ENCODE assay signal across 15 mouse cellular contexts in the genomic region with DNA sequence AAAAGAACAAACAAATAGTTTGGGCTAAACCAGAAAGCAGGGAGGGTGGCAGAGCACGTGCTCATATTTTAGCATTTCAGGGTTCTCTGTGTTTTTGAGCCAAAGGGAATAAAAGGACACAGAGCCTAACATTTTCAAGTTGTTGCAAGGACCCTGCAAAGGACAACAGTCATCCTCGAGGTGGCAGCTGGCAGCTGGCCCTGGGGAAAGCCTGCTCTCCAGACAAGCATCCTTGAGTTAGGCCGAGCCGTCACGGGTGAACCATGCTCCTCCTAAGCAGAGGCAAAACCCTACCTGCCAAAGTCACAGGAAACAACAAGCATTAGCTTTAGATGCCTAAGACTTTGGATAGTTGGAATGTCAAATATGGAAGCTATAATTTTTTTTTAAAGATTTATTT. TPM values are rescaled to one million over a fixed set of nuclear protein-coding genes. Genes with fewer than 3 reads are reported as not detected.
"Had no signal": no experiment of that assay in that cellular context is flagged by ENCODE, and none has a peak within 500 bp of the region (broad histone marks: within the 10 kb centered on the region; RNA-seq: fewer than 3 reads in every experiment).

No protein-coding gene starts in this region.

- H3K4me2 ChIP-seq: liver, embryonic 13.5 days; lung, embryonic 14.5 days had no signal

- DNase-seq: kidney, adult 9 months; kidney, postnatal 14 days; kidney, postnatal 4 days; layer of hippocampus, adult 9-11 months; liver, embryonic 13.5 days; lung, embryonic 14.5 days; midbrain, embryonic 14.5 days; thymus, adult 2 months; thymus, postnatal 14 days; thymus, postnatal 4 days had no signal

- H3K9ac ChIP-seq: liver, embryonic 13.5 days; lung, embryonic 14.5 days had no signal

- H3K9me3 ChIP-seq: liver, embryonic 13.5 days had no signal

- H3K4me3 ChIP-seq: left cerebral cortex, adult 2 months; liver, embryonic 13.5 days had no signal

- H3K36me3 ChIP-seq: liver, embryonic 13.5 days had no signal

- H3K27ac ChIP-seq: left cerebral cortex, adult 2 months; liver, embryonic 13.5 days; macrophage; stomach, postnatal 0 days had no signal

- H3K27me3 ChIP-seq: liver, embryonic 13.5 days had no signal

- ATAC-seq: lung, postnatal 0 days had no signal

RNA-seq across cellular contexts. Expression of a gene that starts 10.2 kb away (rescaled TPM):
- total RNA-seq: megakaryocyte, adult 5-6 weeks had no signal
- polyA plus RNA-seq: macrophage had no signal
